Mouse (Mus musculus) adrenal gland, adult 18-20 months (tissue): ENCODE measurements at regions not wholly inside any gene's neighbourhood (a gene's known extent, or its start where the extent isn't known, plus 50 kb on each side); places are given as distances from the start of the nearest gene placed in this dataset.

Source experiments
- DNase-seq, 2 experiments: peaks; one replicate each; pipeline ENCODE4 v3.0.0; 2021 to 2022; ENCODE audit warnings: low spot score in 2 of 2

- no peak for DNase-seq
These were observed 236.4 kb downstream of the Gm12728 start for GRCm38 (mm10) chr4:106025966-106026637.

GRCm38 (mm10) chr4:106040376-106040775, 250.7 kb downstream of the Gm12728 start:
- DNase-seq = no peak

- no peak for DNase-seq
These were observed 252.8 kb downstream of the Gm12728 start for GRCm38 (mm10) chr4:106042456-106042855.

GRCm38 (mm10) chr4:106043661-106044060, 254.0 kb downstream of the Gm12728 start:
- no peak for DNase-seq

GRCm38 (mm10) chr4:106048053-106048452, 258.4 kb downstream of the Gm12728 start:
- DNase-seq = no peak

- DNase-seq = no peak
These were observed 259.1 kb downstream of the Gm12728 start for GRCm38 (mm10) chr4:106048797-106049196.

GRCm38 (mm10) chr4:106049880-106050279, 260.2 kb downstream of the Gm12728 start:
- no peak for DNase-seq

- DNase-seq = peak in 1 of 2 experiments; percentile 17
These were observed 260.6 kb downstream of the Gm12728 start for GRCm38 (mm10) chr4:106050297-106050696.

GRCm38 (mm10) chr4:106053496-106053895, 262.5 kb upstream of the Usp24 start:
- DNase-seq = no peak

GRCm38 (mm10) chr4:106054324-106054723, 261.7 kb upstream of the Usp24 start:
- peak in 1 of 2 experiments; percentile 9 for DNase-seq

- no peak for DNase-seq
These were observed 253.4 kb upstream of the Usp24 start for GRCm38 (mm10) chr4:106062651-106063050.

GRCm38 (mm10) chr4:106063851-106064382, 252.1 kb upstream of the Usp24 start:
- DNase-seq = no peak

GRCm38 (mm10) chr4:106067023-106067422, 249.0 kb upstream of the Usp24 start:
- no peak for DNase-seq

GRCm38 (mm10) chr4:106083546-106083945, 232.5 kb upstream of the Usp24 start:
- no peak for DNase-seq

GRCm38 (mm10) chr4:106091927-106092675, 223.9 kb upstream of the Usp24 start:
- DNase-seq = no peak

GRCm38 (mm10) chr4:106092676-106093070, 223.3 kb upstream of the Usp24 start:
- DNase-seq = no peak

- DNase-seq = no peak
These were observed 222.8 kb upstream of the Usp24 start for GRCm38 (mm10) chr4:106093252-106093651.

GRCm38 (mm10) chr4:106094882-106095556, 221.0 kb upstream of the Usp24 start:
- no peak for DNase-seq

- DNase-seq = no peak
These were observed 219.9 kb upstream of the Usp24 start for GRCm38 (mm10) chr4:106096130-106096529.

GRCm38 (mm10) chr4:106097846-106098245, 218.2 kb upstream of the Usp24 start:
- DNase-seq = no peak

- no peak for DNase-seq
These were observed 215.6 kb upstream of the Usp24 start for GRCm38 (mm10) chr4:106100211-106101025.
